Mouse (Mus musculus) hindbrain, embryonic 12.5 days (tissue): Measurements from ENCODE around the gene Sf3a3. TPM values are rescaled to one million over a fixed set of nuclear protein-coding genes. Genes with fewer than 3 reads are reported as not detected.
"Not testable (repeated sequence)": the region's sequence is repeated elsewhere in the genome, so short reads cannot be mapped to it uniquely, and the experiment has no call there.

Source experiments
- ATAC-seq: fragments of 200-750 bp; cut with Nextera tagmentation; 2 replicates; pipeline ENCODE4 v1.8.0; 2017; ENCODE audit warnings: moderate TSS enrichment; ENCODE audit not compliant: low FRiP score
- H3K27ac ChIP-seq: fragments of 300-500 bp; sonication (generic); 2 replicates; pipeline ENCODE4 v1.5.1; 2016; ENCODE audit warnings: mild to moderate bottlenecking
- H3K27me3 ChIP-seq: fragments of 300-500 bp; sonication (generic); 2 replicates; pipeline ENCODE4 v1.6.1; 2016; ENCODE audit warnings: mild to moderate bottlenecking
- H3K36me3 ChIP-seq: fragments of 300-500 bp; sonication (generic); 2 replicates; pipeline ENCODE4 v1.6.1; 2016; ENCODE audit warnings: mild to moderate bottlenecking
- H3K4me1 ChIP-seq: fragments of 300-500 bp; sonication (generic); 2 replicates; pipeline ENCODE4 v1.6.1; 2016
- H3K4me2 ChIP-seq: fragments of 300-500 bp; sonication (generic); replicated peaks from 2 replicates; pipeline ENCODE4 v1.6.1; 2016; ENCODE audit warnings: mild to moderate bottlenecking
- H3K4me3 ChIP-seq: fragments of 300-500 bp; sonication (generic); 2 replicates; pipeline ENCODE4 v1.5.1; 2016; ENCODE audit warnings: mild to moderate bottlenecking
- H3K9ac ChIP-seq: fragments of 300-500 bp; sonication (generic); 2 replicates; pipeline ENCODE4 v1.6.1; 2016; ENCODE audit warnings: mild to moderate bottlenecking, moderate library complexity
- H3K9me3 ChIP-seq: fragments of 300-500 bp; sonication (generic); replicated peaks from 2 replicates; pipeline ENCODE4 v1.6.1; 2016; ENCODE audit warnings: mild to moderate bottlenecking
- WGBS: fragments of 180-500 bp; shearing (Covaris S2); methylation state at CpG from one replicate; pipeline ENCODE4 v1.1.7; 2016; 5-methylcytosine and 5-hydroxymethylcytosine counted together
- polyA plus RNA-seq: library from polyadenylated mRNA; unstranded; fragments of >200 nt; fragmentation: Nextera tagmentation; extraction: Ambion mirVana; gene quantifications from 2 replicates; pipeline ENCODE4 v1.2.1, GENCODE M21; 2016

Gene Sf3a3
- polyA plus RNA-seq, 1 experiment from 2014 or later, result 164 TPM

GRCm38 (mm10) chr4:124701916-124702315 lies 12.7 kb upstream of the Sf3a3 start:
- Histone ChIP-seq H3K9ac (0 out of 2 replicates have a peak overlapping the region, but pooled peaks have one; percentile 76), H3K27ac (no peak overlapping the region)
- ATAC-seq, result no peak

DNA sequence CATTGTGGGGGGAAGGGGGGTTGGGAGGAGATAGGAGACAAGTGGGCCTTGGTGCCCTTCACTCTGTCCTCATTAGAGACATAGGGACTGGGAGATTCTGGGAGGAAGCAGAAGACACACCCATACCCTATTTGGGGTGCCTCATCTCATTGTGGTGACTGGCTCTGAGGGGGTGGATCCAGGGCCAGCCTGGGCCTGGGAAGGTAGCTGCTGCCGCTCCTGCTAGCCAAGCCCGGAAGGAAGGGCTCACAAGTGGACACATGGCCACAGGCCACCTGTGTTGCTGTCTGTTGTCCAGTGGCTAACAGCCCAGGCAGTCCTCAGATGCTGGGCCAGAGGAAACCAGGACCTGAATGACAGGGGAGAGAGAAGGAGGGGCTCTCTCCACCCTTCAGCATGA lies 11.2 kb upstream of the Sf3a3 start:
- Histone ChIP-seq H3K4me2 (0 out of 2 replicates have a peak overlapping the region, but pooled peaks have one; percentile 0), H3K4me1 (peaks cover 52% of the 10 kb centered on the region), H3K4me3 (no peak overlapping the region), H3K36me3 (no peaks in the 10 kb centered on the region), H3K9ac (no peak overlapping the region), H3K27ac (peak overlapping the region; percentile 78; the same call in 1 of the 2 replicates), H3K9me3 (no peaks in the 10 kb centered on the region), H3K27me3 (peaks cover 47% of the 10 kb centered on the region)
- WGBS, result 23% methylated on average over 2 of the region's 2 CpGs
- ATAC-seq, result no peak

More at GRCm38 (mm10) chr4:124701916-124702315, 12.7 kb upstream of the Sf3a3 start:
- no peaks in the 10 kb centered on the region for H3K9me3 ChIP-seq
- 62% methylated on average over 4 of the region's 5 CpGs for WGBS
- peaks cover 52% of the 10 kb centered on the region for H3K4me1 ChIP-seq
- H3K4me2 ChIP-seq, result peak overlapping the region; percentile 96
- H3K27me3 ChIP-seq, result peaks cover 43% of the 10 kb centered on the region
- H3K36me3 ChIP-seq, result no peaks in the 10 kb centered on the region
- H3K4me3 ChIP-seq, result peak overlapping the region; percentile 61

GRCm38 (mm10) chr4:124703881-124704796 lies 10.4 kb upstream of the Sf3a3 start:
- peaks cover 60% of the 10 kb centered on the region for H3K4me1 ChIP-seq

GRCm38 (mm10) chr4:124704797-124705474 lies 9.6 kb upstream of the Sf3a3 start:
- WGBS, result 17% methylated on average over 11 of the region's 11 CpGs
- H3K9me3 ChIP-seq, result no peaks in the 10 kb centered on the region
- H3K36me3 ChIP-seq, result no peaks in the 10 kb centered on the region
- peak overlapping the region; percentile 78 for H3K27ac ChIP-seq
- ATAC-seq, result no peak
- no peak overlapping the region for H3K4me3 ChIP-seq
- H3K4me2 ChIP-seq, result peak overlapping the region; percentile 17; the same call in 1 of the 2 replicates
- peaks cover 61% of the 10 kb centered on the region for H3K4me1 ChIP-seq
- H3K9ac ChIP-seq, result peak overlapping the region; percentile 32; the same call in 1 of the 2 replicates
- H3K27me3 ChIP-seq, result peaks cover 55% of the 10 kb centered on the region

More at GRCm38 (mm10) chr4:124703881-124704796, 10.4 kb upstream of the Sf3a3 start:
- peak overlapping the region; percentile 17 for H3K4me2 ChIP-seq
- peak overlapping the region; percentile 32; the same call in 1 of the 2 replicates for H3K9ac ChIP-seq
- peak overlapping the region; percentile 78 for H3K27ac ChIP-seq
- no peak overlapping the region for H3K4me3 ChIP-seq
- WGBS, result 7% methylated on average over 6 of the region's 6 CpGs
- peaks cover 52% of the 10 kb centered on the region for H3K27me3 ChIP-seq
- no peaks in the 10 kb centered on the region for H3K9me3 ChIP-seq
- H3K36me3 ChIP-seq, result no peaks in the 10 kb centered on the region
- ATAC-seq, result no peak

- no peak overlapping the region for H3K4me3 ChIP-seq
- peaks cover 57% of the 10 kb centered on the region for H3K4me1 ChIP-seq
- H3K9ac ChIP-seq, result no peak overlapping the region
- ATAC-seq, result no peak
- H3K4me2 ChIP-seq, result no peak overlapping the region
- H3K27ac ChIP-seq, result 0 out of 2 replicates have a peak overlapping the region, but pooled peaks have one; percentile 78
- peaks cover 51% of the 10 kb centered on the region for H3K27me3 ChIP-seq
- 81% methylated on average over 23 of the region's 23 CpGs for WGBS
- H3K9me3 ChIP-seq, result no peaks in the 10 kb centered on the region
- no peaks in the 10 kb centered on the region for H3K36me3 ChIP-seq
These were observed 8.8 kb upstream of the Sf3a3 start for GRCm38 (mm10) chr4:124705661-124706269.

- not testable (repeated sequence) for H3K4me3 ChIP-seq, H3K36me3 ChIP-seq, ATAC-seq, H3K9me3 ChIP-seq, H3K4me2 ChIP-seq, H3K9ac ChIP-seq, H3K27ac ChIP-seq
- Histone ChIP-seq H3K4me1 (peaks cover 43% of the 10 kb centered on the region), H3K27me3 (peaks cover 34% of the 10 kb centered on the region)
- 88% methylated on average over 25 of the region's 25 CpGs for WGBS
These were observed 7.0 kb upstream of the Sf3a3 start for GRCm38 (mm10) chr4:124707381-124708199.

DNA sequence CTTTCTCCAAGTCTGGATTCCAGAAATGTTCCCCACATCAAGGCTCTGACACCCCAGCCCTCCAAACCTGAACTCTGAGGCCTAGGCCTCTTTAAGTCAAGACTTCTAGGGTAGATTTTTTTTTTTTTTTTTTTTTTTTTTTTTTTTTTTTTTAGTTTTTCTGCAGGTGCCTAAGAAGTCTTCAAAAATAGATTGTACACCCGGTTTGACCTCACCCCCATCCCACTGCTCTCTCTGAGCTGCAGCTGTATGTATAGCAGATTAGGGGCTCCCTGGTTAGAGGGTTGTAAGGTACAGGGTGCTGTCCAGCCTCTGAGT lies 6.4 kb upstream of the Sf3a3 start:
- Histone ChIP-seq H3K4me1 (peaks cover 42% of the 10 kb centered on the region), H3K27ac (peak overlapping the region; percentile 73), H3K27me3 (peaks cover 34% of the 10 kb centered on the region), H3K4me2 (peak overlapping the region; percentile 49; the same call in 1 of the 2 replicates)
- not testable (repeated sequence) for ATAC-seq, H3K36me3 ChIP-seq, H3K9ac ChIP-seq, H3K4me3 ChIP-seq, H3K9me3 ChIP-seq
- 17% methylated on average over 1 of the region's 1 CpGs for WGBS

DNA sequence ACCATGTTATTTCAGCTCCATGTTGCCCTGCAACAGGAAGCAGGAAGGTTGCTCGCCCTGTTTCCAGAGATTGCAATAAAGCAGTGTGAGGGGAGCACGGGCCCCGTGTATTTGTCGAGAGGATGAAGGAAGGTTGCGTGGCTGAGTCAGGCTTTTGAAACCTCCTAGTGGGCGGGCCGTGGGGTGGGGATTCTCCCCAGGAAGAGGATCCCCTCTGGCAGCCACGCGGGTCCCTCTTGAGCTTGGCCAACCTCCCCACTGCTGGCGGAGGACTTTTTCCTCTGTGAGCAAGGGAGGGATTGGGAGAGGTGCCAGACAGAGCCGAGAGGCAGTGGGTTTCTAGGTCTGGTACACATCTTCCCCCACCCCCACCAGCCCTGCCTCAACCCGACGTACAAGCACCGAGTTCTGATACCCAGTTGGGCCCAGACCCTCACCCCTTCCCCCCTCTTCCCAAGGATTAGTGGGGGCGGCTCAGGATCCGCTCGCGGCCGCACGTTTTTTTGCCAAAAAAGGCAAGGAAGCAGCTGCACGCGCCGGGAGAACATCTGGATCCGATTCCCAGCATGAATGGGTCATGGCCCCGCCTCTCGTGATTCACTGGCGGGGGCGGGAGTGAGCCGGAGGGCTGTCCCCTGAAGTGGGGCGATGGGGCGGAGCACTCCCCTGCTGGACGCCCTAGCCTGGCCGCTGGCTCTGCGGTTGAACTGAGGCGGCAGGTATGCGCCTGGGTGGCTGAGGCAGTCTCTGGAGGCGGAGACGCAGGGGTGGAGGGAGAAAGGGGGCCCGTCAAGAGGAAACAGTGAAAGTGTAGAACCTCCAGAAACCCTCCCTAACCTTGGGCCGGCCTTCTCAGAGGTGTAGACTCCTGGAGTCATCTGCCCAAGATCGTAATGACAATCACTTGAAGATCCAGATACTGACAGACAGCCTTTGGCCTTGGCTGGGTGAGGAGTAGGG lies 5.8 kb upstream of the Sf3a3 start:
- Histone ChIP-seq H3K4me1 (peaks cover 35% of the 10 kb centered on the region), H3K27ac (peak overlapping the region; percentile 73), H3K4me2 (peak overlapping the region; percentile 49), H3K4me3 (peak overlapping the region; percentile 25), H3K36me3 (no peaks in the 10 kb centered on the region), H3K9me3 (no peaks in the 10 kb centered on the region), H3K27me3 (peaks cover 32% of the 10 kb centered on the region), H3K9ac (peak overlapping the region; percentile 41)
- ATAC-seq, result peak; percentile 49
- WGBS, result 2% methylated on average over 40 of the region's 41 CpGs

- Histone ChIP-seq H3K9ac (peak overlapping the region; percentile 32; the same call in 1 of the 2 replicates), H3K9me3 (no peaks in the 10 kb centered on the region), H3K36me3 (no peaks in the 10 kb centered on the region), H3K4me1 (peaks cover 26% of the 10 kb centered on the region), H3K27ac (peak overlapping the region; percentile 60), H3K27me3 (peaks cover 28% of the 10 kb centered on the region), H3K4me2 (peak overlapping the region; percentile 47), H3K4me3 (peak overlapping the region; percentile 13)
- WGBS, result 3% methylated on average over 18 of the region's 18 CpGs
- no peak for ATAC-seq
These were observed 4.6 kb upstream of the Sf3a3 start for GRCm38 (mm10) chr4:124709961-124710446.

GRCm38 (mm10) chr4:124710776-124711291 lies 3.7 kb upstream of the Sf3a3 start:
- no peak overlapping the region for H3K9ac ChIP-seq
- peaks cover 26% of the 10 kb centered on the region for H3K27me3 ChIP-seq
- ATAC-seq, result no peak
- H3K4me1 ChIP-seq, result peaks cover 28% of the 10 kb centered on the region
- no peak overlapping the region for H3K27ac ChIP-seq
- no peaks in the 10 kb centered on the region for H3K9me3 ChIP-seq
- H3K36me3 ChIP-seq, result peaks cover 2% of the 10 kb centered on the region; the same call in 1 of the 2 replicates
- 8% methylated on average over 5 of the region's 5 CpGs for WGBS
- no peak overlapping the region for H3K4me2 ChIP-seq
- H3K4me3 ChIP-seq, result no peak overlapping the region
